Mouse (Mus musculus): ENCODE measurements around the gene Olfr134. TPM values are rescaled to one million over a fixed set of nuclear protein-coding genes. Genes with fewer than 3 reads are reported as not detected.

Olfr134 gene
- total RNA-seq (2023) = not detected

GRCm38 (mm10) chr17:38171088-38171487 is at the start of gene Olfr134:
TSS of gene Olfr134 (plus strand) at chr17:38171388.

DNA sequence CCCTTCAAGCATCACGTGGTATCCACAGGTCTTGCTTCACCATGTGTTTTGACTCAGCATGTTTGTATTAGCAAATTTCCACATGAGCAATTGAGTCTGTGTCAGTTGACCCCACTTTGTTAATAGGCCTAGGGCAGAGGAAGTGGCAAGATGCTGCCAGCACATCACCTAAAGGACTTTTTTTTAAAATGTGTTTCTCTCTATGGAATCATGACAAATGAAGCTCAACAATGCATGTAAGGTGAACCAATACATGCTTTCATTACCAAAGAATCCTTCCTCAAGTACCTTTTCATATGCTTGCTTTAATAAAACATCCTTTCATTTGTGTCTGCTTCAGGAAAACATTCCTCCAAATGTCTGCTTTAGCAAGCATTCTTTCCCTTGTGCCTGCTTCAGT is 36.8 kb upstream of the Olfr134 start, which contains the start of gene Olfr132:
Gene Olfr132, minus strand, starts transcription at position 101 of the 400 bp plus-strand sequence.

GRCm38 (mm10) chr17:38144981-38145380 is 26.2 kb upstream of the Olfr134 start, which contains the start of gene Olfr133:
TSS of gene Olfr133 (plus strand) at chr17:38145281.

DNA sequence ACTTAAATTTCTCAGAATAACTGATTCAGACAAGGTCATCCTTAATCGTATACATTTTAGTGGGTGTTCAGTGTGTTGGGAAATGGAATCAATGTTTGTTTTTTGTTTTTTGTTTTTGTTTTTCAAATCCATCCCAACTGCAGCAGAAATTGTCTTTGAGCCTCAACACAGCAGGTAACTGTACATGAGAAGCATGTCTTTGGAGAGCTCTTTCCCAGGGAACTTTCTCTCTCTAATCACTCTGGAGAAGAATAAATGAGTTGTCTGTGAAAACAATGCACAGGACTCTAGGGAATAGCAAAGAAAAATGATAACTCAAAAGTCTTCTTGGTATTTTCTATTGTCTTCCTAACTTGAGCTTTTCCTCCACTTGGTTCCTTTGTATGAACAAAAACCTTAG is 32.8 kb downstream of the Olfr134 start, which contains the start of gene Olfr135:
Gene Olfr135, plus strand, starts transcription at position 301 of the 400 bp plus-strand sequence.

Other genes starting within 250 kb of the Olfr134 start
- not detected for gene Olfr761, start 218.3 kb upstream of the Olfr134 start, total RNA-seq (2023)
- gene Olfr129, start 111.3 kb upstream of the Olfr134 start, total RNA-seq (2023) = not detected
- gene Olfr130, start 107.5 kb upstream of the Olfr134 start, total RNA-seq (2023) = not detected
- gene Olfr131, start 82.7 kb upstream of the Olfr134 start, total RNA-seq (2023) = not detected
- gene Olfr132, start 36.9 kb upstream of the Olfr134 start, total RNA-seq (2023) = not detected
- gene Olfr133, start 26.1 kb upstream of the Olfr134 start, total RNA-seq (2023) = not detected
- gene Olfr135, start 32.9 kb downstream of the Olfr134 start, total RNA-seq (2023) = not detected
- not detected for gene Olfr138, start 89.6 kb downstream of the Olfr134 start, total RNA-seq (2023)
- not detected for gene Olfr137, start 136.2 kb downstream of the Olfr134 start, total RNA-seq (2023)
- gene Olfr136, start 158.4 kb downstream of the Olfr134 start, total RNA-seq (2023) = not detected
- not detected for gene Esp36, start 248.8 kb downstream of the Olfr134 start, total RNA-seq (2023)

Measured in monocyte, adult 59 days (primary cell).